Comparison of ENCODE assay signal across 14 mouse cellular contexts in genomic region chr16:18452361-18452862, GRCm38 (mm10). TPM values are rescaled to one million over a fixed set of nuclear protein-coding genes. Genes with fewer than 3 reads are reported as not detected.
A peak's percentile ranks its signal among the peaks of the same experiment; 100 is the strongest.
DNase-seq lines count a peak whose midpoint lies in the region; ATAC-seq lines count a peak whose summit lies in the region.
"Had no signal": no experiment of that assay in that cellular context is flagged by ENCODE, and none has a peak within 500 bp of the region (broad histone marks: within the 10 kb centered on the region; RNA-seq: fewer than 3 reads in every experiment).

No protein-coding gene starts in this region.

- 84% methylated on average over 8 of the region's 8 CpGs for WGBS in forebrain, embryonic 14.5 days
- 82% methylated on average over 8 of the region's 8 CpGs for WGBS in forebrain, embryonic 12.5 days
- 82% methylated on average over 8 of the region's 8 CpGs for WGBS in heart, embryonic 11.5 days (ENCODE audit: insufficient replicate concordance)

- H3K4me3 ChIP-seq in forebrain, embryonic 14.5 days (ENCODE audit: low read depth, low read length), result no peak overlapping the region
- no peak overlapping the region for H3K4me3 ChIP-seq in forebrain, embryonic 12.5 days (replicated peaks)
- no peak overlapping the region for H3K4me3 ChIP-seq in heart, embryonic 11.5 days (ENCODE audit: low read depth, low read length)
- H3K4me3 ChIP-seq: gastrocnemius, adult 2 months; kidney, embryonic 15.5 days; limb, embryonic 10.5 days had no signal

- H3K36me3 ChIP-seq in forebrain, embryonic 14.5 days (ENCODE audit: control insufficient read depth, insufficient read depth, low read length), result 0 out of 2 replicates have a peak, but pooled peaks cover 7% of the 10 kb centered on the region
- peaks cover 10% of the 10 kb centered on the region for H3K36me3 ChIP-seq in forebrain, embryonic 12.5 days (replicated peaks)
- H3K36me3 ChIP-seq in heart, embryonic 11.5 days (ENCODE audit: control insufficient read depth, insufficient read depth, low read length), result 0 out of 2 replicates have a peak, but pooled peaks cover 2% of the 10 kb centered on the region

- no peak overlapping the region for H3K9ac ChIP-seq in forebrain, embryonic 14.5 days (ENCODE audit: low read length)
- no peak overlapping the region for H3K9ac ChIP-seq in forebrain, embryonic 12.5 days
- no peak overlapping the region for H3K9ac ChIP-seq in heart, embryonic 11.5 days (ENCODE audit: low read depth, low read length)
- H3K9ac ChIP-seq: kidney, embryonic 15.5 days; liver, postnatal 0 days had no signal

- no peaks in the 10 kb centered on the region for H3K9me3 ChIP-seq in forebrain, embryonic 14.5 days (replicated peaks; ENCODE audit: control insufficient read depth, low read length)
- no peaks in the 10 kb centered on the region for H3K9me3 ChIP-seq in forebrain, embryonic 12.5 days
- H3K9me3 ChIP-seq in heart, embryonic 11.5 days (replicated peaks; ENCODE audit: control insufficient read depth, low read length), result no peaks in the 10 kb centered on the region
- H3K9me3 ChIP-seq: kidney, embryonic 15.5 days; limb, embryonic 10.5 days had no signal

- H3K4me2 ChIP-seq in forebrain, embryonic 14.5 days (ENCODE audit: low read length), result no peak overlapping the region
- H3K4me2 ChIP-seq in forebrain, embryonic 12.5 days, result no peak overlapping the region
- H3K4me2 ChIP-seq in heart, embryonic 11.5 days, result no peak overlapping the region
- H3K4me2 ChIP-seq: kidney, embryonic 15.5 days had no signal

- DNase-seq in forebrain, embryonic 14.5 days (ENCODE audit: low spot score), result no peak
- peak; percentile 31 to 52 for DNase-seq in right cerebral cortex, adult 2 months (ENCODE audit: low spot score in 2 of 2)
- no peak for DNase-seq in right cerebral cortex, postnatal 14 days
- DNase-seq in telencephalon, adult 2 months (ENCODE audit: low read depth, low spot score), result peak; percentile 60
- DNase-seq in embryo, embryonic 10 days (ENCODE audit: low spot score), result no peak
- DNase-seq: adrenal gland, postnatal 25 days; gastrocnemius, adult 2 months; heart, postnatal 14 days; liver, postnatal 0 days had no signal

- peak; percentile 34; the same call in 1 of the 2 replicates for ATAC-seq in forebrain, embryonic 14.5 days
- ATAC-seq in forebrain, embryonic 12.5 days (ENCODE audit: low FRiP score), result no peak
- ATAC-seq in inflammation-experienced regulatory T-cells, adult 6 months, result peak; percentile 74
- no peak for ATAC-seq in heart, embryonic 11.5 days (replicated peaks; ENCODE audit: insufficient number of reproducible peaks, low FRiP score, low TSS enrichment)
- ATAC-seq: liver, postnatal 0 days had no signal

- H3K4me1 ChIP-seq in forebrain, embryonic 14.5 days (ENCODE audit: control insufficient read depth, insufficient read depth, low read length), result 0 out of 2 replicates have a peak, but pooled peaks cover 6% of the 10 kb centered on the region
- 0 out of 2 replicates have a peak, but pooled peaks cover 4% of the 10 kb centered on the region for H3K4me1 ChIP-seq in forebrain, embryonic 12.5 days
- H3K4me1 ChIP-seq in heart, embryonic 11.5 days (ENCODE audit: control insufficient read depth, insufficient read depth, low read length), result peaks cover 15% of the 10 kb centered on the region

- no peaks in the 10 kb centered on the region for H3K27me3 ChIP-seq in forebrain, embryonic 14.5 days (replicated peaks; ENCODE audit: control insufficient read depth, insufficient read depth, low read length)
- H3K27me3 ChIP-seq in forebrain, embryonic 12.5 days, result no peaks in the 10 kb centered on the region
- H3K27me3 ChIP-seq in heart, embryonic 11.5 days (ENCODE audit: control insufficient read depth, insufficient read depth, low read length), result no peaks in the 10 kb centered on the region

- H3K27ac ChIP-seq in forebrain, embryonic 14.5 days (ENCODE audit: low read depth, low read length), result no peak overlapping the region
- no peak overlapping the region for H3K27ac ChIP-seq in forebrain, embryonic 12.5 days
- H3K27ac ChIP-seq in heart, embryonic 11.5 days (ENCODE audit: low read depth, low read length), result no peak overlapping the region
- H3K27ac ChIP-seq: gastrocnemius, adult 2 months; kidney, embryonic 15.5 days; limb, embryonic 10.5 days had no signal

RNA-seq across cellular contexts. Expression of gene Comt, which starts 25.8 kb away (rescaled TPM):
- 54.6 and 71.9 TPM in 2 replicates for polyA plus RNA-seq in forebrain, embryonic 14.5 days (2014; fragmentation: Nextera tagmentation; extraction: Ambion mirVana)
- 53.5 and 54.2 TPM in 2 replicates for polyA plus RNA-seq in forebrain, embryonic 12.5 days (2016; fragmentation: Nextera tagmentation; extraction: Ambion mirVana)
- 10 to 100 TPM; 51.4 to 56.7 (median 52.3) TPM for polyA plus RNA-seq in inflammation-experienced regulatory T-cells, adult 6 months (2017; shearing (Covaris generic))
- polyA plus RNA-seq in heart, embryonic 11.5 days (2014; fragmentation: Nextera tagmentation; extraction: Ambion mirVana), result 90.1 and 96.5 TPM in 2 replicates

RNA-seq across cellular contexts. Expression of gene Txnrd2, which starts 26.2 kb away (rescaled TPM):
- 22.0 and 23.5 TPM in 2 replicates for polyA plus RNA-seq in forebrain, embryonic 14.5 days (2014; fragmentation: Nextera tagmentation; extraction: Ambion mirVana)
- polyA plus RNA-seq in forebrain, embryonic 12.5 days (2016; fragmentation: Nextera tagmentation; extraction: Ambion mirVana), result 23.3 and 23.7 TPM in 2 replicates
- polyA plus RNA-seq in inflammation-experienced regulatory T-cells, adult 6 months (2017; shearing (Covaris generic)), result 10 to 100 TPM; 15.9 to 21.2 (median 20.4) TPM
- 32.6 and 32.8 TPM in 2 replicates for polyA plus RNA-seq in heart, embryonic 11.5 days (2014; fragmentation: Nextera tagmentation; extraction: Ambion mirVana)

RNA-seq across cellular contexts. Expression of gene Gnb1l, which starts 46.1 kb away (rescaled TPM):
- polyA plus RNA-seq in forebrain, embryonic 14.5 days (2014; fragmentation: Nextera tagmentation; extraction: Ambion mirVana), result 16.2 and 19.1 TPM in 2 replicates
- polyA plus RNA-seq in forebrain, embryonic 12.5 days (2016; fragmentation: Nextera tagmentation; extraction: Ambion mirVana), result 11.9 and 14.7 TPM in 2 replicates
- 10 to 100 TPM; 11.2 to 23.9 (median 17.4) TPM for polyA plus RNA-seq in inflammation-experienced regulatory T-cells, adult 6 months (2017; shearing (Covaris generic))
- polyA plus RNA-seq in heart, embryonic 11.5 days (2014; fragmentation: Nextera tagmentation; extraction: Ambion mirVana), result 6.5 and 6.9 TPM in 2 replicates

RNA-seq across cellular contexts. Expression of gene Rtl10, which starts 46.3 kb away (rescaled TPM):
- 2.8 and 3.0 TPM in 2 replicates for polyA plus RNA-seq in forebrain, embryonic 14.5 days (2014; fragmentation: Nextera tagmentation; extraction: Ambion mirVana)
- polyA plus RNA-seq in forebrain, embryonic 12.5 days (2016; fragmentation: Nextera tagmentation; extraction: Ambion mirVana), result 1.9 and 3.3 TPM in 2 replicates
- 1 to 10 TPM in 1 of 3 experiments, under 1 TPM in 2; 0.47 to 1.8 (median 0.86) TPM for polyA plus RNA-seq in inflammation-experienced regulatory T-cells, adult 6 months (2017; shearing (Covaris generic))
- 0.87 and 1.6 TPM in 2 replicates for polyA plus RNA-seq in heart, embryonic 11.5 days (2014; fragmentation: Nextera tagmentation; extraction: Ambion mirVana)

Comparison
In these comparisons a context has a peak if more than half of its experiments do, and no peak if none do; other contexts are left out.
1. ATAC-seq: peak in forebrain, embryonic 14.5 days (single experiment) and inflammation-experienced regulatory T-cells, adult 6 months (single experiment); none in forebrain, embryonic 12.5 days (single experiment) and heart, embryonic 11.5 days (single experiment).
2. DNase-seq: peak in right cerebral cortex, adult 2 months (2 of 2) and telencephalon, adult 2 months (single experiment); none in forebrain, embryonic 14.5 days (single experiment), right cerebral cortex, postnatal 14 days (single experiment) and embryo, embryonic 10 days (single experiment).